Mouse (Mus musculus) thymus, postnatal 4 days (tissue): ENCODE results near the gene Sim2.

Source experiments
- DNase-seq: peaks from one replicate; pipeline ENCODE4 v3.0.0; 2021

Gene Sim2

DNA sequence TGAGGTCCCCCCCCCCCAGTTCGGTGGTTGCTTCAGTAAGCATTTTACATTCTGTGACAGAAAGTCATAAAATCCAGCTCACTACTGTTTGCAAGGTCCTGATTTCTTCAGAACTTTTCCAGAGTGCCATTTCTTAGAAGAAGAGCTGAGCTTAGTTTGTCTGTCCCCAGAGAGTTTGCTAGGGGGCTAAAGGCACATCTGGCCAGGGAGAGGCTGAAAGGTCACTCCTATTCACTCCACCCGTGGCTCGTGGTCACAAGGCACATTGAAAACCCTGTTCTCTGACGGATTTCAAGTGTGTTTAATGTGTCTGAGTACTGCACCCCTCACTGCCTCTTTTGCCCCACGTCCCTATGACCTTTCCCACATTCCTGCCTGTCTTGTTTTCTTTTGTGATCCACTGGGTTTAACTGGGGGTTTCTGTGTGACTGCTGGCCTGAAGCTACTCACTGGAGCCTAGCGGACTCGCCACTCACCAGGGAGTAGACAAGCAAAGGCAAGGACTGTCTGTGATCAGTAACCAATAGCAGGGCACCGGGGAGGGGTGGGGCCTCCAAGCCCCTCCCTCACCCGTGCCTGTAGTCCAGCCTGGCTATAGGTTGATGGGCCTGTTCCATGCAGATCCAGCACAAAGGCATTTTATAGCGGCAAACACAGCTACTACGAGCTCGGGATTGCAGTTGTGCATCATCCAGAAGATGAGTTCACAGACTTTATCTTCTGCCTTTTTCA is 13.2 kb downstream of the Sim2 start:
- DNase-seq = no peak

- no peak for DNase-seq
These were observed 28.4 kb downstream of the Sim2 start for GRCm38 (mm10) chr16:94113160-94113559.

DNA sequence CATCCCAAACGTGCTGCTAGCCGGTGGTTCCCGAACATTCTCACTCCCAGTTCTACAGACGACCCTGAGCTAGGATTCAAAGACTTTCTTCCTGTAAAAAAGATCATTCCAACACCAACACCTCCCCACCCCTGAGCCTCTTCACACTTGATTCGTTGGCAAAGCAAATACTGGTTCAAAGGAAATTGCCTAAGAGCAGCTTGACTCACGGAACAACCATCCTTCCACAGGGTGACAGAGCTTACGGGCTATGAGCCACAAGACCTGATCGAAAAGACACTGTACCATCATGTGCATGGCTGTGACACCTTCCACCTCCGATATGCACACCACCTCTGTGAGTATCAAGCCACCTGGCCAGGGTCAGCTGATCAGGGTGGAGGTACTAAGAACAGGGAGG is 30.0 kb downstream of the Sim2 start:
- no peak for DNase-seq

DNA sequence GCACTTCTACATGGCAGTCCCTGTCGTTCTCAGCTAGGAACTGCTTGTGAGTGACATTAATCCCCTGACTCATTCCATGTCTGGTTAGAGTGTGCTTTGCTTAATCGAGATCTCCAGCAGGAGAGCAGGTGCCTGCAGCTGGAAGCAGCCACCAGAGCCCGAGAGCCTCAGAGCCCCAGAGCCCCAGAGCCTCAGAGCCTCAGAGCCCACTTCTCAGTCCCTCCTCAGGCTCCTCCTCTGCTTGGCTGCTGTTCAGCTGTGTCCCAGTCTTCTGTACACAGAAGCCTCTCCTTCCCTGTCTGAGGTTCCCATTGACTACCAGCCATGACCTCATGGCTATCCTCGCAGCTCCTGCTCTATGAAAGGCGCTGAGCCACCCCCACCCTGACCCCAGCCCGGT is 32.6 kb downstream of the Sim2 start:
- no peak for DNase-seq

GRCm38 (mm10) chr16:94118394-94118793 is 33.7 kb downstream of the Sim2 start:
- DNase-seq = no peak

DNA sequence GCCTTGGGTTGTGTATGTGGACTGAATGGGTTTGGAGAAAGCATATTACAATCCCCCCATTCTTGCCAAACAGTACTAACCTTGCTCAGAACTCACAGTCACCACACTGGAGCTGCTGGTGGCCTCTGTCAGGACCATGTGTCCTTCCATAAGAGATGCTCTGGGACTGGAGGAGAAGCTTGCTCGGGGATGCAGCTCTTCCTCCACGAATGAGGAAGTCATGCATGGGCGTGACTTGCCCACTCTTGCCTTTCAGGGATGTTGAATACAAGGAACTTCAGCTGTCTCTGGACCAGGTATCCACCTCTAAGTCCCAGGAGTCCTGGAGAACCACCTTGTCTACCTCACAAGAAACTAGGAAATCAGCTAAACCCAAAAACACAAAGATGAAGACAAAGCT is 37.6 kb downstream of the Sim2 start:
- DNase-seq = no peak

GRCm38 (mm10) chr16:94123247-94123646 is 38.5 kb downstream of the Sim2 start:
- no peak for DNase-seq

GRCm38 (mm10) chr16:94125172-94125981 is 40.6 kb downstream of the Sim2 start:
- peak; percentile 48 for DNase-seq

DNA sequence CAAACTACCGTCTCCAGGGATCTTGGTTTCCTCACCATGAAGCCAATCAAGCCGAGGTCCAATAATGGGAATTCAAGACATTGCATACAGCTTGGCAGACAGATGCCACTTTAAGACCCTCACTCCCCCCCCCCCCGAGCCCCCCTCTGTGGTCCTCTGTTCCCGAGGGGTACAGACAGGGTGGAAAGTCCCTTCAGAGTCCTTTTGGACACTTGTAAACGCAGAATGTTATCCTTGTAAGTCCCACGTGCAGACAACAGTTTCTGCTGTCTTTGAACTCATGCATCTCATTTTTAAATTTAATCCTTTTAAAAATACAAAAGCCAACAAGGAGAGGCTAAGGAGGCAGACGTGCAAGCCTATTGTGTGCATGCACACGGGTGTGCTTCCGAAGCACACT is 41.5 kb downstream of the Sim2 start:
- DNase-seq = no peak

GRCm38 (mm10) chr16:94128236-94128835 is 43.6 kb downstream of the Sim2 start:
- no peak for DNase-seq

DNA sequence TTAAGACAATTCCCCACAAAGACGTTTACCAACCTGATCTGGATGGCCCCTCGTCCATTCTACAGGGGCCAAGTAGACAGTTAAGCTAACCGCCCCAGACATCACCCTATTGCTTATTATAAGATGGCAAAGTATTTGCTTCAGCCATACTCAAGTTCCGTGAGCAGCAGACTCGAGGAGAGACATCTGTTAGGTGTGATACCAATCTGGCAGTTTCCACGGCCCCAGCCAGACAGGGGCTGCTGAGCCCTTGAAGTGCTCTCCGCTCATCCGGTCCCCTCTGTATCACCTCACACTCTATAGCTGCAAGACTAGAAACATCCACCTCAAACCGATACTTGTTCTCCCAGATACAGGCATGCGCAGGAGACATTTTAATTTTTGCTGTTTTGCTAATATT is 49.5 kb downstream of the Sim2 start:
- no peak for DNase-seq

- no peak for DNase-seq
These were observed 56.0 kb downstream of the Sim2 start for GRCm38 (mm10) chr16:94140746-94141145.

DNA sequence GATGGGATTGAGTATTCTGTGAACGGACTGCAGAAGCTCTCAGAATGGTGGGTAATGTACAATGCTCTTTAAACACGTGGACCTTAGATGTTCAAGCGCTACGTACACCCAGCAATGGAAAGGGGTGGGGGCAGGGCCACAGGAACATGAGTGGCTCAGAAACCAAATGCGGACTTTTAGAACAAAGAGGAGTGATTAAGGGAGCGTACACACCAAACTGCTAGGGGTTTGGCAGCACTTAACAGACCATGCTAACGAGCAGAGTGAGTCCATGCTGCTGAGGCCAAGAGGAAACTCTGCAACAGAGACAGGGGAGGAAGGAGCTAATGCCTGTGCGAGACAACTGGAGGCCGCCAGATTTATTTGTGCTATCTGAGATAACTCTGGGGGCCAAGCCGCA is 58.6 kb downstream of the Sim2 start:
- no peak for DNase-seq

DNA sequence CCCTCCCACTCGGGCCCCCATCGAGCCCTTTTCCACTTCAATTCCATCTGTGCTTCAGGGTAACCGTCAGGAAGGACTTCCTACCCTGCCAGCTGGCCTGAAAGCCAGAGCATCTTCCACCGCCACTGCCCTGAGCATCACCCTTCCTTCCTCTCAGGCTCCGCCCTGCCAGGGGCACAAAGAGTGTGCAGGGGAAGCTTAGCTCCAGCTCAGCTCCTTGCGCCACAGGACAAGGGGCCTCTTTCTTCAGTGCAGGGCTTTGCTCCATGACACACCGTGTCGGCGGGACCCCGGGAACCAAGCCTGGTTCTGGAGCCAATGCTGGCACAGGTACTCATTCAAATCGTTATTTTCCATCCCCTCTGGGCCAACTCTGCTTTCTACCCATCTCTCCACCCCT is 63.4 kb downstream of the Sim2 start:
- no peak for DNase-seq

DNA sequence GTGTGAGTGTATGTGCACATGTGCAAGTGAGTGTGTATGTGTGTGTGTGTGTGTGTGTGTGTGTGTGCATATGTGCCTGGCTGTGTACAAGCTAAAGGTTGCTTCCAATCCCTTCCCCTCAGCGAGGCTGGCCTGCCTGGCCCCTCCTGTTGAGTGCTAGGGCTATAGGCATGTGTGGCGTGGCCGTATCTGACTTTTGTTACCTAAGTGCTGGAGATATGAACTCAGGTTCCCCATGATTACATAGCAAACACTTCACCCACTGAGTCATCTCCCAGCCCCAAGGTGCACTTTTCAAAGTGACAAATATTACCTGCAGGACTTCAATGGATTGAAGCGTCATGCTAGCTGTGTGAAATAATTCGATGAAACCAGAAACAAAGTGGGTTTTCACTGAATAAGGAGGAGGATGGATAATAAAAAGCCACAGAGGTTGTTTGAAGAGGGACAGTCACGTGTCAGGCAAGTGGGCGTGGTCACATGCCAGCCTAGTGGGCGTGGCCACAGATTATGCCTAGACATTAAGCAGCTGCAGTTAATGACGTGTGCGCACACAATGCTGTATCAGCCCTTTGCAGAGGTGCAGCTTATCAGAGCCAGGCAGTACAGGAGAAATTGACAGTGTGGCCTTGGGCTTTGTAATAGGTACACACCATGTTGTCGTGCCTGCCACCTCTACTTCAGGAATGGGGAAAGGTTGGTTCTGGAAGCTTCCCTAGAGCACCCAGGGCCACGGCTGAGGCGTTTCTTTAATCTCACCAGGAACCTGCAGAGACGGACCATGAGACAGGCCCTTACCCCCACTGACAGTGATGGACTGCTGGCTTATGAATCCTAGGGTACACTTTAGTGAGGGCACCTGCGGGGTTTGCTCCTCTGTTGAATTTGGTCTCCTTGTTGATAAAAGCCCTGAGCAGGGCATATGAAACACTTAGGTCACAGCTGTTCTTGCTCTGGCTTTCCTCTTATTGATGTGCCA is 65.7 kb downstream of the Sim2 start:
- DNase-seq = no peak

DNA sequence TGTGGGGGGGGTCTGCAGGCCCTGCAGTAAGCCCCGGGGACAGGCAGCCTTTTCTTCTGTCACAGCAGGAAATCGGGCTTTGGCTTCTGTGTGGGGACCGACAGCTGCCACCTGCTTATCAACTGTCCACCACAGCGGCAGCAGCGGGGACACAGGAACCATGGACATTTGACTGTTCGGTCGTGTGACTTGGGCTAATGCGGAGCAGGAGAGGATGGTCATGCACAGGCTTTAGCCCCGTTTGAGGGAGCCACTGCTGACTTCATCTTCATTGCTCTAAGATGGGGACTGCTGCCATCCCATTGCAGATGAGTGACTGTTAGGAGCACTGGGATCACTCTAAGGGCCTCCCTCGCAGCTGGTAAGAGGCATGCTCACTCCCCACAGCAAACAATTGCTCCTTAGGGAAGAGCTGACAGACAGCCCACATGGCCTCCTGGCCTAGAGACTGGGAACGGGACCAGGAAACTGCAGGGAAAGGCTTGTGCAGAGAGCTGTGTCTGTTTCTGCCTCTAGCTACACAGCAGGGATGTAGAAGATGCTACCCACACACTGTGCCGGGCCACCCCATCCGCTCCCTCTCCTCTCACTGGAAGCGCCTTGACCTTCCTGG is 70.4 kb downstream of the Sim2 start:
- DNase-seq = no peak

- DNase-seq = no peak
These were observed 73.1 kb downstream of the Sim2 start for GRCm38 (mm10) chr16:94157819-94158218.

DNA sequence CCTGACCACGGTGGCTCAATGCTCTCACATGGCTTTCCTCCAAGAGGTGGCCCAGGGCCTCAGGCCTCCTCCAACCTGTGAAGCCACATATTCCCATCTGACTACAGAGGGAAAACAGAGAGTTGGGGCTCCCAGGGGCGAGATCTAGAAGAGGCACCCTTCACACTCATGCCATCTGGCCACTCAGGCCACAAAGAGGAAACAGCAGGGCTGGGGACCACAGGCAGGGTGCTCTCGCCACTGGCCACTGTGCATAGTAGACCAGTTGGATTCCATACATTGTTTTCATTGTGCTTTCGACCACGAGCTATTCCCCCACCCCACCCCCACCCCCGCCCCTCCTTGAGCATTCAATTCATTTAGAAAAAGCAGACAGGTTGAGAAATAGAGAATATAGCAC is 77.3 kb downstream of the Sim2 start:
- no peak for DNase-seq

GRCm38 (mm10) chr16:94163051-94163450 is 78.3 kb downstream of the Sim2 start:
- DNase-seq = no peak

- DNase-seq = no peak
These were observed 79.5 kb downstream of the Sim2 start for GRCm38 (mm10) chr16:94164236-94164635.

GRCm38 (mm10) chr16:94164978-94165377 is 80.2 kb downstream of the Sim2 start:
- DNase-seq = no peak
